Mouse (Mus musculus) neural tube, embryonic 11.5 days (tissue): ENCODE measurements around the gene Fv1. TPM values are rescaled to one million over a fixed set of nuclear protein-coding genes. Genes with fewer than 3 reads are reported as not detected.
A peak's percentile ranks its signal among the peaks of the same experiment; 100 is the strongest.

ENCODE experiments used
- ATAC-seq: fragments of 200-750 bp; cut with Nextera tagmentation; 2 replicates; pipeline ENCODE4 v1.8.0; 2017; ENCODE audit warnings: moderate number of reproducible peaks, mild to moderate bottlenecking, moderate TSS enrichment, moderate library complexity; ENCODE audit not compliant: insufficient read depth, low FRiP score, low TSS enrichment
- DNase-seq: peaks from one replicate; pipeline ENCODE4 v3.0.0-alpha.2; 2015; ENCODE audit warnings: low spot score
- H3K27ac ChIP-seq: fragments of 300-500 bp; sonication (generic); 2 replicates; pipeline ENCODE4 v1.5.1; 2014; ENCODE audit warnings: low read depth, mild to moderate bottlenecking, low read length
- H3K27me3 ChIP-seq: fragments of 300-500 bp; sonication (generic); 2 replicates; pipeline ENCODE4 v1.6.1; 2014; ENCODE audit warnings: mild to moderate bottlenecking, low read length, mixed read lengths; ENCODE audit not compliant: control insufficient read depth, insufficient read depth
- H3K36me3 ChIP-seq: fragments of 300-500 bp; sonication (generic); 2 replicates; pipeline ENCODE4 v1.6.1; 2014; ENCODE audit warnings: mild to moderate bottlenecking, low read length, moderate library complexity, mixed read lengths; ENCODE audit not compliant: control insufficient read depth, insufficient read depth
- H3K4me1 ChIP-seq: fragments of 300-500 bp; sonication (generic); 2 replicates; pipeline ENCODE4 v1.6.1; 2014; ENCODE audit warnings: low read length, mixed read lengths; ENCODE audit not compliant: control insufficient read depth, insufficient read depth
- H3K4me2 ChIP-seq: fragments of 300-500 bp; sonication (generic); 2 replicates; pipeline ENCODE4 v1.6.1; 2014; ENCODE audit warnings: low read depth, mild to moderate bottlenecking, moderate library complexity
- H3K4me3 ChIP-seq: fragments of 300-500 bp; sonication (generic); 2 replicates; pipeline ENCODE4 v1.5.1; 2014; ENCODE audit warnings: low read depth, low read length
- H3K9ac ChIP-seq: fragments of 300-500 bp; sonication (generic); 2 replicates; pipeline ENCODE4 v1.6.1; 2014; ENCODE audit warnings: mild to moderate bottlenecking, low read length
- H3K9me3 ChIP-seq: fragments of 300-500 bp; sonication (generic); 2 replicates; pipeline ENCODE4 v1.6.1; 2016; ENCODE audit warnings: low read length; ENCODE audit not compliant: control insufficient read depth
- WGBS: fragments of 180-500 bp; shearing (Covaris S2); extraction: QIAGEN DNeasy Blood & Tissue Kit; methylation state at CpG from one replicate; pipeline ENCODE4 v1.1.7; 2014; 5-methylcytosine and 5-hydroxymethylcytosine counted together
- polyA plus RNA-seq: library from polyadenylated mRNA; unstranded; fragments of >200 nt; fragmentation: Nextera tagmentation; extraction: Ambion mirVana; gene quantifications from 2 replicates; pipeline ENCODE4 v1.2.1, GENCODE M21; 2014

The Fv1 gene
- polyA plus RNA-seq, 1 experiment from 2014 or later, result 15.4 TPM

- 7% methylated on average over 8 of the region's 8 CpGs for WGBS
- DNase-seq, result no peak
Observed at GRCm38 (mm10) chr4:147905090-147905659, 36.4 kb downstream of the Fv1 start.

GRCm38 (mm10) chr4:147906230-147906629 lies 37.5 kb downstream of the Fv1 start:
- Histone ChIP-seq H3K27me3 (no peaks in the 10 kb centered on the region), H3K27ac (no peak overlapping the region), H3K9me3 (no peaks in the 10 kb centered on the region), H3K9ac (no peak overlapping the region), H3K4me1 (peaks cover 6% of the 10 kb centered on the region), H3K4me2 (no peak overlapping the region), H3K36me3 (no peaks in the 10 kb centered on the region; the same call in 1 of the 2 replicates), H3K4me3 (no peak overlapping the region)
- ATAC-seq (no peak), DNase-seq (no peak)
- 87% methylated on average over 5 of the region's 5 CpGs for WGBS

More at GRCm38 (mm10) chr4:147905090-147905659, 36.4 kb downstream of the Fv1 start:
- H3K9ac ChIP-seq, result peak overlapping the region; percentile 72; the same call in 1 of the 2 replicates
- H3K27me3 ChIP-seq, result no peaks in the 10 kb centered on the region
- no peak overlapping the region for H3K27ac ChIP-seq
- no peaks in the 10 kb centered on the region for H3K9me3 ChIP-seq
- peaks cover 6% of the 10 kb centered on the region for H3K4me1 ChIP-seq
- H3K36me3 ChIP-seq, result peaks cover under 1% of the 10 kb centered on the region; the same call in 1 of the 2 replicates
- ATAC-seq, result peak; percentile 23; the same call in 1 of the 2 replicates
- H3K4me3 ChIP-seq, result peak overlapping the region; percentile 69
- H3K4me2 ChIP-seq, result peak overlapping the region; percentile 52

DNA sequence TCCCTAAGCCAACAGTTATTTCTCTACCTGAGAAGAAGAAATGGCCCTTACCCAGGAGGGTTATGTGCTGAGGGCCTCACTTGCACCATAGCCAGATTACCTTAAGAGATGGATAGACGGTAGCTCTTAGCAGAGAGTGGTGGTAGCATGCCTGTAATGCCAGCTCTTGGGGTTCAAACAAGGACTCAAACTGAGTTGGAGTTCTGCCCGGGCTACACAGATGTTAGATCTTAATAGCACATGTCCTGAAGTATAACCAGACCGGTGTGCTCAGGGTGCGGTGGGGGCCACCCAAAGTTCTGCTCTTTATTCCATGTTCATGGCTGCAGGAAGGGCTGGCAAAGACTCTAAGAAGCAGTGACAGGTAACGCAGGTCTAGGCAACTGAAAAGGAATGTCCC lies 40.7 kb downstream of the Fv1 start:
- Histone ChIP-seq H3K27ac (no peak overlapping the region), H3K4me1 (0 out of 2 replicates have a peak, but pooled peaks cover 2% of the 10 kb centered on the region), H3K27me3 (no peaks in the 10 kb centered on the region), H3K4me3 (no peak overlapping the region), H3K4me2 (no peak overlapping the region), H3K9me3 (no peaks in the 10 kb centered on the region), H3K9ac (no peak overlapping the region), H3K36me3 (no peaks in the 10 kb centered on the region; the same call in 1 of the 2 replicates)
- WGBS, result 92% methylated on average over 5 of the region's 5 CpGs
- no peak for DNase-seq
- ATAC-seq, result no peak

GRCm38 (mm10) chr4:147918459-147919121 lies 49.8 kb downstream of the Fv1 start:
- ATAC-seq (no peak), DNase-seq (peak; percentile 32)

More at GRCm38 (mm10) chr4:147918459-147919121, 49.8 kb downstream of the Fv1 start:
- H3K4me1 ChIP-seq, result no peaks in the 10 kb centered on the region
- 62% methylated on average over 7 of the region's 7 CpGs for WGBS
- no peak overlapping the region for H3K4me2 ChIP-seq
- H3K27ac ChIP-seq, result no peak overlapping the region
- H3K9me3 ChIP-seq, result no peaks in the 10 kb centered on the region
- no peak overlapping the region for H3K9ac ChIP-seq
- no peaks in the 10 kb centered on the region; the same call in 1 of the 2 replicates for H3K36me3 ChIP-seq
- H3K4me3 ChIP-seq, result no peak overlapping the region
- H3K27me3 ChIP-seq, result no peaks in the 10 kb centered on the region

Other genes with a start within 250 kb of the Fv1 start
- gene Zfp979, start 226.5 kb upstream of the Fv1 start, polyA plus RNA-seq, result 3.1 and 3.6 TPM in 2 replicates
- not detected in 2 replicates for gene Zfp534, start 166.4 kb upstream of the Fv1 start, polyA plus RNA-seq
- 7.2 and 7.5 TPM in 2 replicates for gene Zfp984, start 59.2 kb upstream of the Fv1 start, polyA plus RNA-seq
- 5.0 and 5.8 TPM in 2 replicates for gene Zfp933, start 20.6 kb upstream of the Fv1 start, polyA plus RNA-seq
- gene Miip, start 163 bp upstream of the Fv1 start, polyA plus RNA-seq, result 35.1 and 37.2 TPM in 2 replicates
- 47.5 and 50.0 TPM in 2 replicates for gene Mfn2, start 35.7 kb downstream of the Fv1 start, polyA plus RNA-seq
- 33.2 and 35.2 TPM in 2 replicates for gene Plod1, start 67.8 kb downstream of the Fv1 start, polyA plus RNA-seq
- gene 2510039O18Rik, start 71.9 kb downstream of the Fv1 start, polyA plus RNA-seq, result 19.7 and 20.6 TPM in 2 replicates
- gene Nppb, start 116.8 kb downstream of the Fv1 start, polyA plus RNA-seq, result 0.72 and 0.87 TPM in 2 replicates
- 1.2 and 2.9 TPM in 2 replicates for gene Nppa, start 131.7 kb downstream of the Fv1 start, polyA plus RNA-seq
- 20.9 and 24.2 TPM in 2 replicates for gene Clcn6, start 169.8 kb downstream of the Fv1 start, polyA plus RNA-seq
- gene Mthfr, start 170.1 kb downstream of the Fv1 start, polyA plus RNA-seq, result 22.0 and 22.7 TPM in 2 replicates
- 9.1 and 10.7 TPM in 2 replicates for gene Agtrap, start 219.1 kb downstream of the Fv1 start, polyA plus RNA-seq